Mouse (Mus musculus): ENCODE data around the gene Acadm. TPM values are rescaled to one million over a fixed set of nuclear protein-coding genes. Genes with fewer than 3 reads are reported as not detected.
A peak's percentile ranks its signal among the peaks of the same experiment; 100 is the strongest.

Gene Acadm
- total and polyA plus RNA-seq, 3 experiments = 78.5 to 224 (median 199) TPM

DNA sequence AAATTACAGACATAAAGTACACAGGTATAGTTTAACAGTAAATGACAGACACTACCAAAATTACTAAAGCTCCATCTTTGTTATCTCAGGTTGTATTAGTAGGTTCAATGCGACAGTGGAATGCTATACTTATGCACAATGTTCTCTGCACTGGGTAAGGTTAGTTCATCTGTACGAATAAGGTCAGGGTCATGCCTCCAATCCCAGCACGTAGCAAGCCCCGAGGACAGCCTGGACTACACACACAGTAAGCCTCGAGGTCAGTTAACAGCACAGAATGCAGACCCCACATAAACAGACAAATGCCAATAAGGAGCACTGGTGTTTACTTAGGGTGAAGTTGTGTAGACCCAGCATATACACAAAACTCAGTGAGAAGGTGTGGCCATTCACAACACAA, 35.5 kb downstream of the Acadm start:
- H3K4me3 ChIP-seq (replicated peaks in 1 of 3; ENCODE audit: low read depth in 2 of 3, low read length in 2 of 3, poor library complexity in 1 of 3) = peak overlapping the region; percentile 27 to 99 (median 69)

DNA sequence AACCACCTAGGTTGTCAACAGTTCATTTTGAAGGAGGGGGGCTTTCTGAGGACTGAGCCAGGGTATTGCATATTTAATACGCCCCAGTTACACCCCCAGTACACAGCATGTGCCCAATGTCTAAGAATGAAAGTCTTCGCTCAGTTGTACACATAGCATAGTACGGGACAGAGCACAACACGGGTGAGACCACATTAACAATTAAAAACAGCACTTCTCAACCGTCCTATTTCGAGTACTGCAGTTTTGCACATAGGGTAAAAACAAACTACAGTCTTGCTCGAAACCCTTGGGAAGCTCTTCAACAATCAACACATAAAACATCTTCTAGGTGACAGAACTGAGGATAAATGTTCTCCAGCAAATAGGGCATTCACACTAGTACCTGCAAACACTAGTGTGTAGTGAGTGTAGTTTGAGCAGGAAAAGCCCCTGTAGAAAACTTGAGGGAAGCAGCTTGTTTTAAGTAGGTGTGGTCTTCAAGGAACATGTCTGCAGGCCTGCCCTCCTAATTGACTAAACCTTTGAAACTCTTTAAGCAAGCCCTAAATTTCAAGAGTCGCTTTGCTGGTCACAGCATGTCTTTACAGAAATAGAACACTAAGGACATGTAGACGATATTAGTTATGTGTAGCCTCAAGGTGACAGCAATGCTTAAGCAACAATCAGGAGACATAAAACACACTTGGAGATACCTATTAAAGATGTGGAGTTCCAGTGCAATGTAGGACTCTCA, 38.1 kb downstream of the Acadm start, which contains the start of gene Msh4:
Msh4 (minus strand) TSS at position 3 of the 736 bp plus-strand sequence.
- H3K27ac ChIP-seq (ENCODE audit: insufficient read depth, low read depth) = no peak within 1 kb of the TSS
- no peaks in the 10 kb centered on the region for H3K9me3 ChIP-seq (replicated peaks; ENCODE audit: low read length)
- DNase-seq (ENCODE audit: extremely low read depth) = no peak
- peaks cover 6 to 41% of the 10 kb centered on the region in 2 experiments for H3K4me1 ChIP-seq (ENCODE audit: control insufficient read depth in 1 of 2, insufficient read depth in 2 of 2)
- peaks cover 40% of the 10 kb centered on the region for H3K79me2 ChIP-seq (replicated peaks; ENCODE audit: control insufficient read depth, extremely low read depth, insufficient read depth, poor library complexity, severe bottlenecking)
- H3K27me3 ChIP-seq (replicated peaks) = no peaks in the 10 kb centered on the region
- peak within 1 kb of the TSS; percentile 12 for H3K4me2 ChIP-seq (ENCODE audit: insufficient read depth, low read depth, poor library complexity, severe bottlenecking)
- in situ Hi-C loops (cut with MboI; ENCODE audit: low pct_ligation_motif_present, low pct_unique_long_range_greater_than_20kb, low sequenced_read_pairs) (no loop called here), dilution Hi-C loops (cut with MboI; ENCODE audit: extremely low pct_ligation_motif_present, extremely low pct_unique_long_range_greater_than_20kb, low sequenced_read_pairs) (no loop called here)
- H3K9ac ChIP-seq (ENCODE audit: insufficient read depth, low read depth) = no peak within 1 kb of the TSS
- no peak for TF ChIP-seq ZC3H11A (IDR thresholded peaks at IDR 0.05; ENCODE audit: low read depth, low read length)
- TF ChIP-seq MAZ (IDR thresholded peaks at IDR 0.05; ENCODE audit: low read depth, low read length) = no peak
- no peak for TF ChIP-seq E2F4 (IDR thresholded peaks at IDR 0.05; ENCODE audit: insufficient replicate concordance, low read depth, low read length)
- no peak for TF ChIP-seq USF2 (conservative IDR thresholded peaks at IDR 0.05; ENCODE audit: low read depth, low read length)
- no peak for TF ChIP-seq SIN3A (IDR thresholded peaks at IDR 0.05; ENCODE audit: low read length)
- no peak for TF ChIP-seq ZNF384 (IDR thresholded peaks at IDR 0.05; ENCODE audit: low read depth, low read length)
- peak; percentile 30 for TF ChIP-seq POLR2A (IDR thresholded peaks at IDR 0.05; ENCODE audit: low read depth, low read length)
- TF ChIP-seq IRF4 (IDR thresholded peaks at IDR 0.05; ENCODE audit: low read depth, low read length) = no peak
- no peak for TF ChIP-seq EP300 (IDR thresholded peaks at IDR 0.05; ENCODE audit: low read length)
- no peak for TF ChIP-seq ETS1 (conservative IDR thresholded peaks at IDR 0.05; ENCODE audit: low read depth, low read length)
- no peak for TF ChIP-seq SMC3 (IDR thresholded peaks at IDR 0.05; ENCODE audit: low read depth, low read length)
- TF ChIP-seq RCOR1 (conservative IDR thresholded peaks at IDR 0.05; ENCODE audit: low read depth, low read length) = peak; percentile 16; the same call in 1 of the 2 replicates
- peak; percentile 97 for TF ChIP-seq POLR2AphosphoS2 (IDR thresholded peaks at IDR 0.05; ENCODE audit: low read depth, low read length)
- TF ChIP-seq CHD2 (IDR thresholded peaks at IDR 0.05; ENCODE audit: low read length) = peak; percentile 41; the same call in 1 of the 2 replicates
- H3K4me3 ChIP-seq (replicated peaks in 1 of 3; ENCODE audit: low read depth in 2 of 3, low read length in 2 of 3, poor library complexity in 1 of 3) = peak within 1 kb of the TSS in 1 of 3 experiments; percentile 19
- H3K36me3 ChIP-seq (replicated peaks in 1 of 2; ENCODE audit: control insufficient read depth in 1 of 2, insufficient read depth in 1 of 2, low read length in 1 of 2) = peaks cover 66 to 83% of the 10 kb centered on the region in 2 experiments

More for the DNA sequence above, 35.5 kb downstream of the Acadm start:
- H3K4me2 ChIP-seq (ENCODE audit: insufficient read depth, low read depth, poor library complexity, severe bottlenecking) = peak overlapping the region; percentile 63
- DNase-seq (ENCODE audit: extremely low read depth) = no peak
- H3K36me3 ChIP-seq (replicated peaks in 1 of 2; ENCODE audit: control insufficient read depth in 1 of 2, insufficient read depth in 1 of 2, low read length in 1 of 2) = peaks cover 66 to 81% of the 10 kb centered on the region in 2 experiments
- H3K27me3 ChIP-seq (replicated peaks) = no peaks in the 10 kb centered on the region
- H3K79me2 ChIP-seq (replicated peaks; ENCODE audit: control insufficient read depth, extremely low read depth, insufficient read depth, poor library complexity, severe bottlenecking) = peaks cover 54% of the 10 kb centered on the region
- peaks cover 6 to 46% of the 10 kb centered on the region in 2 experiments for H3K4me1 ChIP-seq (ENCODE audit: control insufficient read depth in 1 of 2, insufficient read depth in 2 of 2)
- TF ChIP-seq PAX5 (IDR thresholded peaks at IDR 0.05; ENCODE audit: low read length) (no peak), KAT2A (IDR thresholded peaks at IDR 0.05; ENCODE audit: insufficient replicate concordance, low read length) (no peak), ZKSCAN1 (IDR thresholded peaks at IDR 0.05; ENCODE audit: borderline replicate concordance, low read depth, low read length) (no peak), EP300 (IDR thresholded peaks at IDR 0.05; ENCODE audit: low read length) (no peak), CHD1 (IDR thresholded peaks at IDR 0.05; ENCODE audit: low read depth, low read length) (0 out of 2 replicates have a peak, but pooled peaks have one; percentile 35), JUND (conservative IDR thresholded peaks at IDR 0.05; ENCODE audit: low read depth, low read length) (no peak), ZMIZ1 (IDR thresholded peaks at IDR 0.05; ENCODE audit: low read depth, low read length) (no peak), MAFK (IDR thresholded peaks at IDR 0.05; ENCODE audit: insufficient replicate concordance, low read length) (no peak), ZC3H11A (IDR thresholded peaks at IDR 0.05; ENCODE audit: low read depth, low read length) (no peak), MAX (IDR thresholded peaks at IDR 0.05; ENCODE audit: low read length) (no peak), CHD2 (IDR thresholded peaks at IDR 0.05; ENCODE audit: low read length) (0 out of 2 replicates have a peak, but pooled peaks have one; percentile 46), SIN3A (IDR thresholded peaks at IDR 0.05; ENCODE audit: low read length) (0 out of 2 replicates have a peak, but pooled peaks have one; percentile 25), MXI1 (IDR thresholded peaks at IDR 0.05; ENCODE audit: low read depth, low read length) (peak; percentile 33; the same call in 1 of the 2 replicates), UBTF (IDR thresholded peaks at IDR 0.05; ENCODE audit: low read depth, low read length) (no peak), USF2 (conservative IDR thresholded peaks at IDR 0.05; ENCODE audit: low read depth, low read length) (no peak; the same call in 1 of the 2 replicates), MYC (IDR thresholded peaks at IDR 0.05; ENCODE audit: low read depth, low read length) (no peak), SMC3 (IDR thresholded peaks at IDR 0.05; ENCODE audit: low read depth, low read length) (no peak), ELF1 (IDR thresholded peaks at IDR 0.05; ENCODE audit: low read depth, low read length) (no peak), RCOR1 (conservative IDR thresholded peaks at IDR 0.05; ENCODE audit: low read depth, low read length) (no peak), POLR2AphosphoS2 (IDR thresholded peaks at IDR 0.05; ENCODE audit: low read depth, low read length) (peak; percentile 67; the same call in 1 of the 2 replicates), E2F4 (IDR thresholded peaks at IDR 0.05; ENCODE audit: insufficient replicate concordance, low read depth, low read length) (no peak), NRF1 (IDR thresholded peaks at IDR 0.05; ENCODE audit: low read depth, low read length) (no peak), POLR2A (IDR thresholded peaks at IDR 0.05; ENCODE audit: low read depth, low read length) (no peak; the same call in 1 of the 2 replicates), TCF12 (IDR thresholded peaks at IDR 0.05; ENCODE audit: low read depth, low read length) (no peak)
- H3K27ac ChIP-seq (ENCODE audit: insufficient read depth, low read depth) = no peak overlapping the region
- peak overlapping the region; percentile 99; the same call in 1 of the 2 replicates for H3K9ac ChIP-seq (ENCODE audit: insufficient read depth, low read depth)
- no peaks in the 10 kb centered on the region for H3K9me3 ChIP-seq (replicated peaks; ENCODE audit: low read length)
- in situ Hi-C loops (cut with MboI; ENCODE audit: low pct_ligation_motif_present, low pct_unique_long_range_greater_than_20kb, low sequenced_read_pairs) = no loop called here
- dilution Hi-C loops (cut with MboI; ENCODE audit: extremely low pct_ligation_motif_present, extremely low pct_unique_long_range_greater_than_20kb, low sequenced_read_pairs) = no loop called here
